Mouse (Mus musculus): ENCODE data around the gene Rarg. TPM values are rescaled to one million over a fixed set of nuclear protein-coding genes. Genes with fewer than 3 reads are reported as not detected.

The Rarg gene
- polyA plus RNA-seq, 1 experiment = 2.6 TPM

GRCm38 (mm10) chr15:102202971-102203834, 54.1 kb downstream of the Rarg start, which contains the start of gene Zfp740:
Gene Zfp740, plus strand, starts transcription at chr15:102203249.
- H3K4me1 ChIP-seq (ENCODE audit: control insufficient read depth, insufficient read depth, low read length) = peaks cover 13% of the 10 kb centered on the region
- peak within 1 kb of the TSS; percentile 89 for H3K27ac ChIP-seq (ENCODE audit: control insufficient read depth, insufficient read depth, low read depth, low read length)
- peak within 1 kb of the TSS; percentile 94 for H3K4me3 ChIP-seq (ENCODE audit: control insufficient read depth, low read depth, low read length)
- H3K36me3 ChIP-seq (ENCODE audit: control insufficient read depth, insufficient read depth, low read length) = no peaks in the 10 kb centered on the region
- TF ChIP-seq POLR2A (IDR thresholded peaks at IDR 0.05; ENCODE audit: control insufficient read depth, low read depth, low read length) (peak; percentile 13; the same call in 1 of the 2 replicates), CTCF (IDR thresholded peaks at IDR 0.05; ENCODE audit: control insufficient read depth, insufficient read depth, insufficient replicate concordance, low read depth, low read length) (no peak)
- no peaks in the 10 kb centered on the region for H3K27me3 ChIP-seq (ENCODE audit: control insufficient read depth, insufficient read depth, low read length)

GRCm38 (mm10) chr15:102198841-102199240, 58.5 kb downstream of the Rarg start:
- H3K36me3 ChIP-seq (ENCODE audit: control insufficient read depth, insufficient read depth, low read length) = no peaks in the 10 kb centered on the region
- H3K27ac ChIP-seq (ENCODE audit: control insufficient read depth, insufficient read depth, low read depth, low read length) = no peak overlapping the region
- H3K4me1 ChIP-seq (ENCODE audit: control insufficient read depth, insufficient read depth, low read length) = peaks cover 4% of the 10 kb centered on the region; the same call in 1 of the 2 replicates
- TF ChIP-seq POLR2A (IDR thresholded peaks at IDR 0.05; ENCODE audit: control insufficient read depth, low read depth, low read length) = no peak
- TF ChIP-seq CTCF (IDR thresholded peaks at IDR 0.05; ENCODE audit: control insufficient read depth, insufficient read depth, insufficient replicate concordance, low read depth, low read length) = no peak
- no peak overlapping the region for H3K4me3 ChIP-seq (ENCODE audit: control insufficient read depth, low read depth, low read length)
- no peaks in the 10 kb centered on the region for H3K27me3 ChIP-seq (ENCODE audit: control insufficient read depth, insufficient read depth, low read length)

- Histone ChIP-seq H3K27me3 (ENCODE audit: control insufficient read depth, insufficient read depth, low read length) (no peaks in the 10 kb centered on the region), H3K4me1 (ENCODE audit: control insufficient read depth, insufficient read depth, low read length) (no peaks in the 10 kb centered on the region), H3K27ac (ENCODE audit: control insufficient read depth, insufficient read depth, low read depth, low read length) (no peak overlapping the region), H3K36me3 (ENCODE audit: control insufficient read depth, insufficient read depth, low read length) (no peaks in the 10 kb centered on the region), H3K4me3 (ENCODE audit: control insufficient read depth, low read depth, low read length) (no peak overlapping the region)
- TF ChIP-seq CTCF (IDR thresholded peaks at IDR 0.05; ENCODE audit: control insufficient read depth, insufficient read depth, insufficient replicate concordance, low read depth, low read length) (no peak), POLR2A (IDR thresholded peaks at IDR 0.05; ENCODE audit: control insufficient read depth, low read depth, low read length) (no peak)
Observed at GRCm38 (mm10) chr15:102195373-102195772, 61.9 kb downstream of the Rarg start.

- TF ChIP-seq CTCF (IDR thresholded peaks at IDR 0.05; ENCODE audit: control insufficient read depth, insufficient read depth, insufficient replicate concordance, low read depth, low read length) (no peak), POLR2A (IDR thresholded peaks at IDR 0.05; ENCODE audit: control insufficient read depth, low read depth, low read length) (no peak)
- Histone ChIP-seq H3K27ac (ENCODE audit: control insufficient read depth, insufficient read depth, low read depth, low read length) (no peak overlapping the region), H3K27me3 (ENCODE audit: control insufficient read depth, insufficient read depth, low read length) (no peaks in the 10 kb centered on the region), H3K4me1 (ENCODE audit: control insufficient read depth, insufficient read depth, low read length) (no peaks in the 10 kb centered on the region), H3K4me3 (ENCODE audit: control insufficient read depth, low read depth, low read length) (no peak overlapping the region), H3K36me3 (ENCODE audit: control insufficient read depth, insufficient read depth, low read length) (no peaks in the 10 kb centered on the region)
Observed at GRCm38 (mm10) chr15:102194439-102194838, 62.9 kb downstream of the Rarg start.

- no peaks in the 10 kb centered on the region for H3K4me1 ChIP-seq (ENCODE audit: control insufficient read depth, insufficient read depth, low read length)
- H3K36me3 ChIP-seq (ENCODE audit: control insufficient read depth, insufficient read depth, low read length) = no peaks in the 10 kb centered on the region
- TF ChIP-seq POLR2A (IDR thresholded peaks at IDR 0.05; ENCODE audit: control insufficient read depth, low read depth, low read length) = no peak
- no peak for TF ChIP-seq CTCF (IDR thresholded peaks at IDR 0.05; ENCODE audit: control insufficient read depth, insufficient read depth, insufficient replicate concordance, low read depth, low read length)
Observed at GRCm38 (mm10) chr15:102193652-102194051, 63.7 kb downstream of the Rarg start.

GRCm38 (mm10) chr15:102192820-102193386, 64.4 kb downstream of the Rarg start:
- TF ChIP-seq CTCF (IDR thresholded peaks at IDR 0.05; ENCODE audit: control insufficient read depth, insufficient read depth, insufficient replicate concordance, low read depth, low read length) (no peak), POLR2A (IDR thresholded peaks at IDR 0.05; ENCODE audit: control insufficient read depth, low read depth, low read length) (no peak)
- H3K4me3 ChIP-seq (ENCODE audit: control insufficient read depth, low read depth, low read length) = no peak overlapping the region
- H3K27ac ChIP-seq (ENCODE audit: control insufficient read depth, insufficient read depth, low read depth, low read length) = no peak overlapping the region

More at GRCm38 (mm10) chr15:102193652-102194051, 63.7 kb downstream of the Rarg start:
- no peak overlapping the region for H3K4me3 ChIP-seq (ENCODE audit: control insufficient read depth, low read depth, low read length)
- no peak overlapping the region for H3K27ac ChIP-seq (ENCODE audit: control insufficient read depth, insufficient read depth, low read depth, low read length)
- no peaks in the 10 kb centered on the region for H3K27me3 ChIP-seq (ENCODE audit: control insufficient read depth, insufficient read depth, low read length)

GRCm38 (mm10) chr15:102192271-102192812, 65.0 kb downstream of the Rarg start:
- no peak overlapping the region for H3K4me3 ChIP-seq (ENCODE audit: control insufficient read depth, low read depth, low read length)
- H3K27me3 ChIP-seq (ENCODE audit: control insufficient read depth, insufficient read depth, low read length) = no peaks in the 10 kb centered on the region
- no peak for TF ChIP-seq CTCF (IDR thresholded peaks at IDR 0.05; ENCODE audit: control insufficient read depth, insufficient read depth, insufficient replicate concordance, low read depth, low read length)
- no peak for TF ChIP-seq POLR2A (IDR thresholded peaks at IDR 0.05; ENCODE audit: control insufficient read depth, low read depth, low read length)
- H3K36me3 ChIP-seq (ENCODE audit: control insufficient read depth, insufficient read depth, low read length) = no peaks in the 10 kb centered on the region
- no peak overlapping the region for H3K27ac ChIP-seq (ENCODE audit: control insufficient read depth, insufficient read depth, low read depth, low read length)
- no peaks in the 10 kb centered on the region for H3K4me1 ChIP-seq (ENCODE audit: control insufficient read depth, insufficient read depth, low read length)

More at GRCm38 (mm10) chr15:102192820-102193386, 64.4 kb downstream of the Rarg start:
- Histone ChIP-seq H3K36me3 (ENCODE audit: control insufficient read depth, insufficient read depth, low read length) (no peaks in the 10 kb centered on the region), H3K4me1 (ENCODE audit: control insufficient read depth, insufficient read depth, low read length) (no peaks in the 10 kb centered on the region), H3K27me3 (ENCODE audit: control insufficient read depth, insufficient read depth, low read length) (no peaks in the 10 kb centered on the region)

Measured in testis, adult 2 months (tissue).